Mouse (Mus musculus): ENCODE measurements around the gene Nek7. TPM values are rescaled to one million over a fixed set of nuclear protein-coding genes. Genes with fewer than 3 reads are reported as not detected.

Nek7 gene
- 10 to 100 TPM; 31.3 to 33.0 TPM for total RNA-seq (2021)

- no peak for DNase-seq (ENCODE audit: low spot score in 2 of 2)
- intact Hi-C loops (cut with DNase I): loop anchor here (5.0 to 10.0 kb wide), 2 partner anchors 113 to 225 kb away; partner anchors contain the start of gene Lhx9
Measured at GRCm38 (mm10) chr1:138619996-138620461, at the start of gene Nek7. Nek7 (minus strand) TSS chr1:138620141.

- no peak for DNase-seq (ENCODE audit: low spot score in 2 of 2)
- intact Hi-C loops (cut with DNase I): no loop called here
Measured at GRCm38 (mm10) chr1:138662342-138662741, 42.4 kb upstream of the Nek7 start.

- intact Hi-C loops (cut with DNase I): no loop called here
- DNase-seq (ENCODE audit: low spot score in 2 of 2): no peak
Measured at GRCm38 (mm10) chr1:138654212-138654611, 34.3 kb upstream of the Nek7 start.

- intact Hi-C loops (cut with DNase I): no loop called here
- no peak for DNase-seq (ENCODE audit: low spot score in 2 of 2)
Measured at GRCm38 (mm10) chr1:138644991-138645390, 25.1 kb upstream of the Nek7 start.

- intact Hi-C loops (cut with DNase I): no loop called here
- DNase-seq (ENCODE audit: low spot score in 2 of 2): no peak
Measured at GRCm38 (mm10) chr1:138643306-138643830, 23.4 kb upstream of the Nek7 start.

- no peak for DNase-seq (ENCODE audit: low spot score in 2 of 2)
- intact Hi-C loops (cut with DNase I): no loop called here
Measured at GRCm38 (mm10) chr1:138640934-138641461, 21.1 kb upstream of the Nek7 start.

- DNase-seq (ENCODE audit: low spot score in 2 of 2): no peak
- intact Hi-C loops (cut with DNase I): loop anchor here (2.0 kb wide), 1 partner anchor 309 kb away; no protein-coding TSS in a partner anchor
Measured at GRCm38 (mm10) chr1:138637850-138638249, 17.9 kb upstream of the Nek7 start.

GRCm38 (mm10) chr1:138634561-138634960 is 14.6 kb upstream of the Nek7 start:
- no peak for DNase-seq (ENCODE audit: low spot score in 2 of 2)
- intact Hi-C loops (cut with DNase I): no loop called here

GRCm38 (mm10) chr1:138628919-138629318 is 9.0 kb upstream of the Nek7 start:
- no peak for DNase-seq (ENCODE audit: low spot score in 2 of 2)
- intact Hi-C loops (cut with DNase I): no loop called here

GRCm38 (mm10) chr1:138628486-138628885 is 8.5 kb upstream of the Nek7 start:
- DNase-seq (ENCODE audit: low spot score in 2 of 2): no peak
- intact Hi-C loops (cut with DNase I): no loop called here

GRCm38 (mm10) chr1:138627804-138628203 is 7.9 kb upstream of the Nek7 start:
- DNase-seq (ENCODE audit: low spot score in 2 of 2): no peak
- intact Hi-C loops (cut with DNase I): no loop called here

GRCm38 (mm10) chr1:138626288-138626687 is 6.3 kb upstream of the Nek7 start:
- no peak for DNase-seq (ENCODE audit: low spot score in 2 of 2)
- intact Hi-C loops (cut with DNase I): no loop called here

- intact Hi-C loops (cut with DNase I): no loop called here
- no peak for DNase-seq (ENCODE audit: low spot score in 2 of 2)
Measured at GRCm38 (mm10) chr1:138623870-138624269, 3.9 kb upstream of the Nek7 start.

- intact Hi-C loops (cut with DNase I): no loop called here
- no peak for DNase-seq (ENCODE audit: low spot score in 2 of 2)
Measured at GRCm38 (mm10) chr1:138622831-138623230, 2.9 kb upstream of the Nek7 start.

- no peak for DNase-seq (ENCODE audit: low spot score in 2 of 2)
- intact Hi-C loops (cut with DNase I): no loop called here
Measured at GRCm38 (mm10) chr1:138622431-138622830, 2.5 kb upstream of the Nek7 start.

GRCm38 (mm10) chr1:138619114-138619971 is 598 bp downstream of the Nek7 start:
- peak; percentile 92 to 96 for DNase-seq (ENCODE audit: low spot score in 2 of 2)
- intact Hi-C loops (cut with DNase I): loop anchor here (5.0 to 10.0 kb wide), 2 partner anchors 112 to 225 kb away; partner anchors contain the start of gene Lhx9

GRCm38 (mm10) chr1:138618012-138618354 is 2.0 kb downstream of the Nek7 start:
- intact Hi-C loops (cut with DNase I): loop anchor here (5.0 to 10.0 kb wide), 2 partner anchors 111 to 227 kb away; partner anchors contain the start of gene Lhx9
- peak; percentile 76 to 80 for DNase-seq (ENCODE audit: low spot score in 2 of 2)

- DNase-seq (ENCODE audit: low spot score in 2 of 2): no peak
- intact Hi-C loops (cut with DNase I): loop anchor here (5.0 to 10.0 kb wide), 2 partner anchors 110 to 227 kb away; partner anchors contain the start of gene Lhx9
Measured at GRCm38 (mm10) chr1:138617279-138618011, 2.5 kb downstream of the Nek7 start.

- intact Hi-C loops (cut with DNase I): loop anchor here (5.0 to 10.0 kb wide), 2 partner anchors 108 to 229 kb away; partner anchors contain the start of gene Lhx9
- no peak for DNase-seq (ENCODE audit: low spot score in 2 of 2)
Measured at GRCm38 (mm10) chr1:138615388-138615787, 4.6 kb downstream of the Nek7 start.

Data from left cerebral cortex, postnatal 36 days (tissue).